In genomic region chr2:72037357-72037756, GRCm38 (mm10) we compare ENCODE assay signal across 21 mouse cellular contexts. TPM values are rescaled to one million over a fixed set of nuclear protein-coding genes. Genes with fewer than 3 reads are reported as not detected.
DNase-seq lines count a peak whose midpoint lies in the region; ATAC-seq lines count a peak whose summit lies in the region.
"Had no signal": no experiment of that assay in that cellular context is flagged by ENCODE, and none has a peak within 500 bp of the region (broad histone marks: within the 10 kb centered on the region; RNA-seq: fewer than 3 reads in every experiment).

No protein-coding gene starts in this region.

- peak; percentile 52 for DNase-seq in cerebellum, adult 9-10 months
- DNase-seq in cerebellum, adult 18-20 months = no peak
- peak; percentile 78 for DNase-seq in heart, adult 11 months
- no peak for DNase-seq in heart, postnatal 25 days (ENCODE audit: low spot score)
- DNase-seq in intestine, embryonic 14.5 days (ENCODE audit: low spot score) = peak; percentile 35
- DNase-seq in midbrain, embryonic 11.5 days (ENCODE audit: low spot score, missing footprints) = peak; percentile 19
- DNase-seq: adrenal gland, adult 2 months; adrenal gland, adult 8-10 months; adrenal gland, postnatal 10 days; adrenal gland, postnatal 14 days; adrenal gland, postnatal 25 days; adrenal gland, postnatal 36 days; B cell, adult 2 months; cerebellum, adult 11 months; cerebellum, adult 11-12 months had no signal

- intact Hi-C loops in heart, postnatal 25 days (cut with DNase I) = loop anchor here (5.0 kb wide), 3 partner anchors 140 to 350 kb away; no protein-coding TSS in a partner anchor

- WGBS in intestine, embryonic 14.5 days = 89% methylated on average over 5 of the region's 5 CpGs
- WGBS in intestine, embryonic 15.5 days = 82% methylated on average over 5 of the region's 5 CpGs
- WGBS in midbrain, embryonic 11.5 days = 90% methylated on average over 5 of the region's 5 CpGs
- WGBS in midbrain, embryonic 13.5 days = 91% methylated on average over 5 of the region's 5 CpGs

- no peak overlapping the region for H3K4me3 ChIP-seq in intestine, embryonic 14.5 days (ENCODE audit: low read depth, low read length)
- no peak overlapping the region for H3K4me3 ChIP-seq in intestine, embryonic 15.5 days (replicated peaks)
- H3K4me3 ChIP-seq in midbrain, embryonic 11.5 days (ENCODE audit: low read depth, low read length) = no peak overlapping the region
- H3K4me3 ChIP-seq in midbrain, embryonic 13.5 days (replicated peaks) = no peak overlapping the region

- H3K4me2 ChIP-seq in intestine, embryonic 14.5 days (ENCODE audit: low read length) = no peak overlapping the region
- no peak overlapping the region for H3K4me2 ChIP-seq in intestine, embryonic 15.5 days (replicated peaks)
- H3K4me2 ChIP-seq in midbrain, embryonic 11.5 days = no peak overlapping the region
- no peak overlapping the region for H3K4me2 ChIP-seq in midbrain, embryonic 13.5 days (replicated peaks)

- H3K36me3 ChIP-seq in intestine, embryonic 14.5 days (ENCODE audit: control insufficient read depth, insufficient read depth, low read length) = no peaks in the 10 kb centered on the region
- H3K36me3 ChIP-seq in intestine, embryonic 15.5 days = no peaks in the 10 kb centered on the region
- no peaks in the 10 kb centered on the region for H3K36me3 ChIP-seq in midbrain, embryonic 11.5 days (ENCODE audit: control insufficient read depth, insufficient read depth, low read length)
- no peaks in the 10 kb centered on the region for H3K36me3 ChIP-seq in midbrain, embryonic 13.5 days
- H3K36me3 ChIP-seq: G1E had no signal

- H3K9ac ChIP-seq in intestine, embryonic 14.5 days (ENCODE audit: low read length) = no peak overlapping the region
- no peak overlapping the region for H3K9ac ChIP-seq in intestine, embryonic 15.5 days
- no peak overlapping the region for H3K9ac ChIP-seq in midbrain, embryonic 11.5 days (ENCODE audit: low read length)
- H3K9ac ChIP-seq in midbrain, embryonic 13.5 days (replicated peaks) = no peak overlapping the region

- no peak overlapping the region for H3K27ac ChIP-seq in intestine, embryonic 14.5 days (ENCODE audit: low read depth)
- H3K27ac ChIP-seq in intestine, embryonic 15.5 days = no peak overlapping the region
- no peak overlapping the region for H3K27ac ChIP-seq in midbrain, embryonic 11.5 days (ENCODE audit: low read depth, low read length)
- no peak overlapping the region for H3K27ac ChIP-seq in midbrain, embryonic 13.5 days

- no peaks in the 10 kb centered on the region for H3K9me3 ChIP-seq in intestine, embryonic 14.5 days (ENCODE audit: control insufficient read depth, low read length)
- no peaks in the 10 kb centered on the region for H3K9me3 ChIP-seq in intestine, embryonic 15.5 days
- no peaks in the 10 kb centered on the region for H3K9me3 ChIP-seq in midbrain, embryonic 11.5 days (ENCODE audit: control insufficient read depth, low read length)
- no peaks in the 10 kb centered on the region for H3K9me3 ChIP-seq in midbrain, embryonic 13.5 days
- H3K9me3 ChIP-seq: G1E had no signal

- no peaks in the 10 kb centered on the region for H3K27me3 ChIP-seq in intestine, embryonic 14.5 days (replicated peaks; ENCODE audit: control insufficient read depth, insufficient read depth, low read length)
- no peaks in the 10 kb centered on the region for H3K27me3 ChIP-seq in intestine, embryonic 15.5 days (replicated peaks)
- no peaks in the 10 kb centered on the region for H3K27me3 ChIP-seq in midbrain, embryonic 11.5 days (ENCODE audit: control insufficient read depth, insufficient read depth, low read length)
- H3K27me3 ChIP-seq in midbrain, embryonic 13.5 days = peaks cover 11% of the 10 kb centered on the region
- H3K27me3 ChIP-seq: CH12.LX, Patski had no signal

- H3K4me1 ChIP-seq in intestine, embryonic 14.5 days (replicated peaks; ENCODE audit: control insufficient read depth, insufficient read depth, low read length) = 0 out of 2 replicates have a peak, but pooled peaks cover 7% of the 10 kb centered on the region
- H3K4me1 ChIP-seq in intestine, embryonic 15.5 days (replicated peaks) = 0 out of 2 replicates have a peak, but pooled peaks cover 3% of the 10 kb centered on the region
- H3K4me1 ChIP-seq in midbrain, embryonic 11.5 days (ENCODE audit: control insufficient read depth, insufficient read depth, low read length) = peaks cover 3% of the 10 kb centered on the region; the same call in 1 of the 2 replicates
- H3K4me1 ChIP-seq in midbrain, embryonic 13.5 days (replicated peaks) = peaks cover 15% of the 10 kb centered on the region

- no peak for ATAC-seq in intestine, embryonic 14.5 days (replicated peaks; ENCODE audit: low FRiP score, low TSS enrichment, low read depth)
- ATAC-seq in intestine, embryonic 15.5 days = no peak
- ATAC-seq in midbrain, embryonic 11.5 days (ENCODE audit: low FRiP score) = no peak
- no peak for ATAC-seq in midbrain, embryonic 13.5 days
- ATAC-seq: Patski had no signal

RNA-seq across cellular contexts. Expression of gene Rapgef4, which starts 56.3 kb away (rescaled TPM):
- 10 to 100 TPM; 21.5 to 23.1 TPM for total RNA-seq in heart, postnatal 25 days (2021)
- polyA plus RNA-seq in intestine, embryonic 14.5 days (2014; fragmentation: Nextera tagmentation; extraction: Ambion mirVana) = 3.6 and 3.8 TPM in 2 replicates
- polyA plus RNA-seq in intestine, embryonic 15.5 days (2015; fragmentation: Nextera tagmentation; extraction: Ambion mirVana) = 2.1 and 3.0 TPM in 2 replicates
- 2.0 TPM in 2 replicates for polyA plus RNA-seq in midbrain, embryonic 11.5 days (2014; fragmentation: Nextera tagmentation; extraction: Ambion mirVana)
- polyA plus RNA-seq in midbrain, embryonic 13.5 days (2015; fragmentation: Nextera tagmentation; extraction: Ambion mirVana) = 11.3 and 12.5 TPM in 2 replicates
- total RNA-seq: MEL had no signal
- polyA plus RNA-seq: G1E had no signal

Comparison
In these comparisons a context has a peak if more than half of its experiments do, and no peak if none do; other contexts are left out.
1. DNase-seq: peak in cerebellum, adult 9-10 months (single experiment), heart, adult 11 months (single experiment), intestine, embryonic 14.5 days (single experiment) and midbrain, embryonic 11.5 days (single experiment); none in cerebellum, adult 18-20 months (0 of 2) and heart, postnatal 25 days (single experiment).